Mouse (Mus musculus): ENCODE results near the gene Tgfa.

DNA sequence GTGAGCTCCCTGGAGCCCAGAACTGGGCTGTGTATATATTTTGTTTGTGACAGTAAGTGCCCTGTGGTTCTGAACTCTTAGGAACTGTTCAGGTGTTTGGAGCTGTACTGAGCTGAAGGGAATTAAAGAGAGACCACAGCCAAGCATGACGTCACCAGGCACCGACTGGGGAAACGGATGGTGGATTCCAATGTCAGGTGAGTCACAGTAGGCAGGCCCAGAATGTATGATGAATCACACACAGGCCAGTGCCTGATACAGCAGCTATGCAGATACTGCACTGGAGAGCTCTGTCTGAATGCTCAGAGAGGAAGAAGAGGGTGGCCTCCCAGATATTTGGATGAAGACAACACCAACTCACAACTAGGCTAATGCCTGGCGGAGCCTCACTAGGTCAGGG lies 123.8 kb downstream of the Tgfa start:
- TF ChIP-seq CTCF (IDR thresholded peaks at IDR 0.05; ENCODE audit: extremely low read depth, insufficient read depth, insufficient read length, insufficient replicate concordance) (no peak), POLR2A (IDR thresholded peaks at IDR 0.05; ENCODE audit: low read depth, low read length) (no peak)

All from spleen, adult 2 months (tissue).